Mouse (Mus musculus): ENCODE data around the gene Tmem265.

DNA sequence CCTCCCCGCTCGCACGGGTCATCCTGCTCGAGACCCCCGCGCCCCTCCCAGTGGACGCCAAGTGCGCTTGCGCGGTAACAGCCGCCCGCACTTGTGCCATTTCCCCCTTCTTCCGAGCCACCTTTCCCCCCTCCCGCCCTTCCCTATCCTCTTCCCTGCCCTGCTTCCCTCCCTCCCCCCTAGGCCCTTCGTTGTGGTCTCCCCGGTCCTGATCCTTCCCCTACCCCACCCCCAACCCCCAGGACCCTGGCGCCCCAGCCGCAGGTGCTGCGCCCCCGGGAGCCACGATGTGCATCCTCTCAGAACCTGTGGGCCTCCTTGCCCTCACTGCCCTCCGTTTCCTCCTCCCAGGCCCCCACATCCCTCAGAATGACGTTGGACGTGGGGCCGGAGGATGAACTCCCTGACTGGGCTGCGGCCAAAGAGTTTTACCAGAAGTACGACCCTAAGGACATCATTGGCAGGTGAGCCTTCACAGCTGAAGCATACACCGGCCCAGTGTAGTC, 12.4 kb downstream of the Tmem265 start:
- TF ChIP-seq CTCF (IDR thresholded peaks at IDR 0.05; ENCODE audit: insufficient read depth, low read length), result no peak
- no peak for TF ChIP-seq POLR2A (IDR thresholded peaks at IDR 0.05; ENCODE audit: borderline replicate concordance, extremely low read depth, low read depth, low read length)

All from lung, adult 2 months (tissue).